Mouse (Mus musculus) MEL (cell line): ENCODE results near the gene Fam161b. TPM values are rescaled to one million over a fixed set of nuclear protein-coding genes. Genes with fewer than 3 reads are reported as not detected.

Experiments used
- DNase-seq: peaks from one replicate; pipeline ENCODE4 v3.0.0; 2011; ENCODE audit warnings: low read depth, low spot score
- H3K27ac ChIP-seq: 2 replicates; pipeline ENCODE4 v1.5.1; 2012; ENCODE audit warnings: low read depth, mild to moderate bottlenecking, control low read depth, low read length, moderate library complexity; ENCODE audit not compliant: control insufficient read depth
- H3K27me3 ChIP-seq, 2 experiments: fragments of 150-350 bp in 1 of 2; sonication (generic) in 1 of 2; 2 replicates each; pipeline ENCODE4 v1.6.1; 2012; ENCODE audit warnings: low read length in 2 of 2, mild to moderate bottlenecking in 2 of 2, improper control_type of control experiment in 1 of 2, moderate library complexity in 1 of 2; ENCODE audit not compliant: insufficient read depth in 2 of 2, control insufficient read depth in 1 of 2
- H3K36me3 ChIP-seq, 2 experiments: 2 replicates each; pipeline ENCODE4 v1.6.1; 2012 to 2014; ENCODE audit warnings: low read length in 2 of 2, improper control_type of control experiment in 1 of 2, inconsistent platforms in 1 of 2, mild to moderate bottlenecking in 1 of 2; ENCODE audit not compliant: insufficient read depth in 2 of 2, control insufficient read depth in 1 of 2
- H3K4me1 ChIP-seq, 2 experiments: fragments of 150-350 bp in 1 of 2; sonication (generic) in 1 of 2; 2 replicates each; pipeline ENCODE4 v1.6.1; 2012; ENCODE audit warnings: low read length in 2 of 2, improper control_type of control experiment in 1 of 2, mild to moderate bottlenecking in 1 of 2; ENCODE audit not compliant: insufficient read depth in 2 of 2, control insufficient read depth in 1 of 2
- H3K4me3 ChIP-seq, 2 experiments: fragments of 150-350 bp in 1 of 2; sonication (generic) in 1 of 2; 2 replicates each; pipeline ENCODE4 v1.5.1; 2012; ENCODE audit warnings: low read depth in 2 of 2, low read length in 2 of 2, mild to moderate bottlenecking in 2 of 2, moderate library complexity in 2 of 2, control low read depth in 1 of 2, improper control_type of control experiment in 1 of 2; ENCODE audit not compliant: control insufficient read depth in 1 of 2, insufficient read depth in 1 of 2
- H3K79me2 ChIP-seq: 2 replicates; pipeline ENCODE4 v1.6.1; 2012; ENCODE audit warnings: mild to moderate bottlenecking, low read length, moderate library complexity; ENCODE audit not compliant: control insufficient read depth, poor library complexity, insufficient read depth
- H3K9ac ChIP-seq: 2 replicates; pipeline ENCODE4 v1.6.1; 2012; ENCODE audit warnings: low read depth, mild to moderate bottlenecking, control low read depth, low read length, moderate library complexity; ENCODE audit not compliant: control insufficient read depth, poor library complexity, severe bottlenecking
- H3K9me3 ChIP-seq: fragments of 150-350 bp; sonication (generic); replicated peaks from 2 replicates; pipeline ENCODE4 v1.6.1; 2012; ENCODE audit warnings: mild to moderate bottlenecking, low read length, improper control_type of control experiment, moderate library complexity; ENCODE audit not compliant: insufficient read depth
- BHLHE40 ChIP-seq: IDR thresholded peaks from 2 replicates; pipeline ENCODE4 v1.6.1; 2012; ENCODE audit warnings: low read depth, mild to moderate bottlenecking, inconsistent platforms, low read length, improper control_type of control experiment, borderline replicate concordance
- CTCF ChIP-seq, 3 experiments: IDR thresholded peaks in 2 of 3; conservative IDR thresholded peaks in 1 of 3; 2 replicates each; pipeline ENCODE4 v1.5.1; 2011 to 2012; ENCODE audit warnings: low read length in 3 of 3, low read depth in 2 of 3, mild to moderate bottlenecking in 2 of 3, improper control_type of control experiment in 1 of 3, inconsistent platforms in 1 of 3, mixed read lengths in 1 of 3, moderate library complexity in 1 of 3; ENCODE audit not compliant: control insufficient read depth in 1 of 3, insufficient read depth in 1 of 3, poor library complexity in 1 of 3, severe bottlenecking in 1 of 3
- E2F4 ChIP-seq: IDR thresholded peaks from 2 replicates; pipeline ENCODE4 v1.6.1; 2011; ENCODE audit warnings: low read depth, low read length, improper control_type of control experiment, borderline replicate concordance
- ETS1 ChIP-seq: IDR thresholded peaks from 2 replicates; pipeline ENCODE4 v1.6.1; 2012; ENCODE audit warnings: low read depth, mild to moderate bottlenecking, inconsistent platforms, low read length, improper control_type of control experiment, moderate library complexity
- HCFC1 ChIP-seq: IDR thresholded peaks from 2 replicates; pipeline ENCODE4 v1.6.1; 2012; ENCODE audit warnings: low read depth, mild to moderate bottlenecking, inconsistent platforms, low read length, improper control_type of control experiment, moderate library complexity
- KAT2A ChIP-seq: conservative IDR thresholded peaks from 2 replicates; pipeline ENCODE4 v1.6.1; 2012; ENCODE audit warnings: low read depth, low read length, improper control_type of control experiment, inconsistent platforms
- MYB ChIP-seq: IDR thresholded peaks from 2 replicates; pipeline ENCODE4 v1.6.1; 2011; ENCODE audit warnings: mild to moderate bottlenecking, low read depth, low read length, improper control_type of control experiment
- POLR2A ChIP-seq, 2 experiments: IDR thresholded peaks; 2 replicates each; pipeline ENCODE4 v1.6.1; 2011 to 2012; ENCODE audit warnings: low read length in 2 of 2, mild to moderate bottlenecking in 2 of 2, control low read depth in 1 of 2, improper control_type of control experiment in 1 of 2, low read depth in 1 of 2, moderate library complexity in 1 of 2; ENCODE audit not compliant: control insufficient read depth in 1 of 2, insufficient read depth in 1 of 2, poor library complexity in 1 of 2
- RAD21 ChIP-seq: IDR thresholded peaks from 2 replicates; pipeline ENCODE4 v1.6.1; 2011; ENCODE audit warnings: mild to moderate bottlenecking, low read depth, low read length, improper control_type of control experiment
- TAL1 ChIP-seq: IDR thresholded peaks from 2 replicates; pipeline ENCODE4 v1.6.1; 2012; ENCODE audit warnings: mild to moderate bottlenecking, inconsistent platforms, low read length, moderate library complexity, mixed read lengths
- TBP ChIP-seq: IDR thresholded peaks from 2 replicates; pipeline ENCODE4 v1.8.0; 2011; ENCODE audit warnings: low read depth, low read length, improper control_type of control experiment
- UBTF ChIP-seq: IDR thresholded peaks from 2 replicates; pipeline ENCODE4 v1.6.1; 2012; ENCODE audit warnings: low read depth, mild to moderate bottlenecking, inconsistent platforms, low read length, improper control_type of control experiment, moderate library complexity, borderline replicate concordance; ENCODE audit not compliant: insufficient read depth
- polyA plus RNA-seq, 2 experiments: library from polyadenylated mRNA; stranded (reverse) in 1 of 2; unstranded in 1 of 2; fragments of >175 nt in 1 of 2; fragments of >200 nt in 1 of 2; gene quantifications; 2 replicates each; pipeline versions ENCODE4 v1.2.1 to v1.2.4; 2012; ENCODE audit warnings: low replicate concordance in 2 of 2, low read depth in 1 of 2; ENCODE audit not compliant: insufficient read length in 2 of 2, insufficient read depth in 1 of 2, missing spikeins in 1 of 2
- total RNA-seq: library from RNA; depleted of rRNA; stranded (reverse); fragments of 300-350 nt; gene quantifications from 2 replicates; pipeline ENCODE4 v1.2.3, GENCODE M21; 2012

Gene Fam161b
- total and polyA plus RNA-seq, 3 experiments, result 0.46 to 1.1 TPM; not detected in 1

DNA sequence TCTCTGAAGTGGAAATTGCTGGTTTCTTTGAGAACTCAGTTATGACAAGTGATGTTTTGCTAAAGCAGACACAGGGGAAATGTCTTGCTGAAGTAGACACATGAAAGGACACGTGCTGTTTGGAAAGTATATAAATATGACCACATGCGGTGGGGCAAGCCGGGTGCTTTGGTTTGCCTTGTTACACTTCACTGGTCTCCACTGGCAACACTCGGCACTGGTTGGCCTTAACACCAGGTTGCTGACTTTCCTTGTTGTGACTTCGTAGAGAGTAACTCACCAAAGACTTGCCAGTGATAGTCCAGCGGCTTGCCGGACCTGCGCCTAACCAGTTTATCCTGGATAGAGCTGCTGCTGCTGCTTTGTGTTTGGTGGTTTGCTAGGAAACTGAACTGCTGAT lies 26.5 kb upstream of the Fam161b start:
- H3K9me3 ChIP-seq, result no peaks in the 10 kb centered on the region
- H3K36me3 ChIP-seq, result peaks cover 0 to 10% of the 10 kb centered on the region in 2 experiments; a peak in 2 of 4 replicates
- no peaks in the 10 kb centered on the region for H3K79me2 ChIP-seq
- H3K27ac ChIP-seq, result no peak overlapping the region
- H3K9ac ChIP-seq, result no peak overlapping the region
- no peak for TF ChIP-seq KAT2A
- no peak for TF ChIP-seq POLR2A (IDR thresholded peaks at IDR 0.05; ENCODE audit: control insufficient read depth in 1 of 2, insufficient read depth in 1 of 2, low read depth in 1 of 2, low read length in 2 of 2, poor library complexity in 1 of 2)
- no peak for TF ChIP-seq TAL1
- no peak for TF ChIP-seq UBTF
- no peak for TF ChIP-seq TBP
- TF ChIP-seq HCFC1, result no peak
- TF ChIP-seq ETS1, result no peak
- TF ChIP-seq CTCF (IDR thresholded peaks at IDR 0.05 in 2 of 3, conservative IDR thresholded peaks at IDR 0.05 in 1 of 3; ENCODE audit: control insufficient read depth in 1 of 3, insufficient read depth in 1 of 3, low read depth in 2 of 3, low read length in 3 of 3, poor library complexity in 1 of 3, severe bottlenecking in 1 of 3), result no peak
- TF ChIP-seq RAD21, result no peak
- no peak for TF ChIP-seq MYB
- DNase-seq, result no peak
- peaks cover 0 to 8% of the 10 kb centered on the region in 2 experiments; a peak in 3 of 4 replicates for H3K4me1 ChIP-seq
- H3K27me3 ChIP-seq, result no peaks in the 10 kb centered on the region
- H3K4me3 ChIP-seq, result no peak overlapping the region

DNA sequence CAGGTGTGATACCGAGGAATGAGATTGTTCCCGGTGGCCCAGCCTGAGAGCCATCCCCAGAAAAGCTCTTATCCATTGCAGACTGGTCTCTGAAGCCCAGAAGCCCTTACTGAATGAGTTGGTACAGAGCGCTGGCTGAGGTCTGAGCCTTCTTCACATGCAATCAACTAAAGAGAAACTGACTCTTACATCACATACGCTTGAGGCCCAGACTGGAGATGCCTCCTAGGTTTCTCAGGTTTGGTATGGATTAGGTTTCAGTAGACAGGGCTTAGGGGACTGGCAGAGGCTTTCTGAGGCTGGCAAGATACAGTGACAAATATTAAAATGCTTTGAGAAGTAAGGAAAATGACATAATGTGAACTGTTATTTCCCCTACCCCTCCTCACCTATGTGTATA lies 23.8 kb upstream of the Fam161b start:
- H3K9me3 ChIP-seq, result no peaks in the 10 kb centered on the region
- no peaks in the 10 kb centered on the region for H3K79me2 ChIP-seq
- DNase-seq, result no peak
- no peak overlapping the region for H3K27ac ChIP-seq
- H3K9ac ChIP-seq, result no peak overlapping the region
- no peak for TF ChIP-seq BHLHE40
- no peaks in the 10 kb centered on the region for H3K27me3 ChIP-seq
- peaks cover 0 to 8% of the 10 kb centered on the region in 2 experiments; a peak in 3 of 4 replicates for H3K4me1 ChIP-seq
- no peak overlapping the region for H3K4me3 ChIP-seq
- H3K36me3 ChIP-seq, result peaks cover 0 to 10% of the 10 kb centered on the region in 2 experiments; a peak in 2 of 4 replicates

DNA sequence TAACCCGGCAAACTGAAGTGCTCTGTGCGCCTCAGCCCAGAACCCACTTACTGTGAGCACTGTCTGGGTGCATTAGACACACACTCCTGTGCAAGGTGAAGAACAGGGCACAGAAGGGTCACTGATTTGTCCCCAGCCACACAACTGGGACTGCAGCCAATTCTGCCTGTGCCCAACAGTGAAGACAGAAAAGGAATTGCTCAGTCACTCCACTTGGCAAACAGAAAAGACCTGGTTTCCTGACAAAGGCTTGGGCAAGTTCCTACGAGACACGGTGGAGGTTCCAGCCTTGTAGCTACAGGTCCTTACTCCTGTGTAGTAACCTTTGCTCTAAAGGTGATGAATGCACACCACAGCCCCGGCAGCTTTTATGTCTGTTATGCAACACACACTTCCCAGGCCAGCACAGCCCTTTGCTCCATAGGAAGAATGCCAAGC lies 23.0 kb upstream of the Fam161b start:
- no peaks in the 10 kb centered on the region for H3K79me2 ChIP-seq
- H3K4me3 ChIP-seq, result no peak overlapping the region
- peak; percentile 64 for DNase-seq
- H3K9ac ChIP-seq, result no peak overlapping the region
- H3K36me3 ChIP-seq, result peaks cover 0 to 10% of the 10 kb centered on the region in 2 experiments; a peak in 2 of 4 replicates
- no peaks in the 10 kb centered on the region for H3K9me3 ChIP-seq
- no peaks in the 10 kb centered on the region for H3K27me3 ChIP-seq
- H3K4me1 ChIP-seq, result peaks cover 0 to 8% of the 10 kb centered on the region in 2 experiments; a peak in 3 of 4 replicates
- no peak overlapping the region for H3K27ac ChIP-seq
- TF ChIP-seq ETS1 (0 out of 2 replicates have a peak, but pooled peaks have one; percentile 19), E2F4 (no peak), RAD21 (no peak)
